Mouse (Mus musculus): ENCODE results near the gene E030018B13Rik.

Gene E030018B13Rik

GRCm38 (mm10) chr7:63894662-63895061 lies 22.0 kb upstream of the E030018B13Rik start:
- ChIA-PET CTCF (no interaction called here), POLR2A (interaction anchor here in 2 of 4 experiments (1.3 to 9.6 kb wide), 5 partner anchors 9 to 154 kb away, joined by 3 to 137 read pairs (median 22); partner anchors contain the start of gene E030018B13Rik (in 1 of the 2))

- CTCF ChIA-PET = interaction anchor here in 1 of 4 experiments (0.7 kb wide), 1 partner anchor 1844 kb away, joined by 11 read pairs; no protein-coding TSS in a partner anchor
These were observed 21.4 kb upstream of the E030018B13Rik start for GRCm38 (mm10) chr7:63895223-63895622.

GRCm38 (mm10) chr7:63896276-63896967 lies 20.2 kb upstream of the E030018B13Rik start:
- ChIA-PET CTCF (interaction anchor here in 3 of 4 experiments (0.6 to 2.1 kb wide), 10 partner anchors 12 to 799 kb away, joined by 3 to 6 read pairs (median 4); no protein-coding TSS in a partner anchor), POLR2A (interaction anchor here in 3 of 4 experiments (0.6 to 9.6 kb wide), 32 partner anchors 8 to 110 kb away, joined by 3 to 137 read pairs (median 6); partner anchors contain the start of gene E030018B13Rik (in 1 of the 3))

More at GRCm38 (mm10) chr7:63895223-63895622, 21.4 kb upstream of the E030018B13Rik start:
- POLR2A ChIA-PET = interaction anchor here in 2 of 4 experiments (0.7 to 9.6 kb wide), 9 partner anchors 7 to 345 kb away, joined by 3 to 137 read pairs (median 17); partner anchors contain the start of gene E030018B13Rik (in 1 of the 2)

GRCm38 (mm10) chr7:63896968-63897468 lies 19.6 kb upstream of the E030018B13Rik start:
- POLR2A ChIA-PET = interaction anchor here in 3 of 4 experiments (0.6 to 9.6 kb wide), 36 partner anchors 9 to 140 kb away, joined by 3 to 137 read pairs (median 6); partner anchors contain the start of gene E030018B13Rik (in 1 of the 3)

GRCm38 (mm10) chr7:63897655-63898054 lies 19.0 kb upstream of the E030018B13Rik start:
- CTCF ChIA-PET = interaction anchor here in 2 of 4 experiments (1.3 to 2.1 kb wide), 4 partner anchors 15 to 146 kb away, joined by 3 to 6 read pairs (median 5); no protein-coding TSS in a partner anchor
- POLR2A ChIA-PET = interaction anchor here in 3 of 4 experiments (0.6 to 9.6 kb wide), 31 partner anchors 8 to 141 kb away, joined by 3 to 137 read pairs (median 6); partner anchors contain the start of gene E030018B13Rik (in 1 of the 3)

More at GRCm38 (mm10) chr7:63896968-63897468, 19.6 kb upstream of the E030018B13Rik start:
- CTCF ChIA-PET = interaction anchor here in 3 of 4 experiments (0.6 to 2.1 kb wide), 9 partner anchors 11 to 800 kb away, joined by 3 to 6 read pairs (median 4); no protein-coding TSS in a partner anchor

GRCm38 (mm10) chr7:63898201-63898600 lies 18.5 kb upstream of the E030018B13Rik start:
- ChIA-PET CTCF (interaction anchor here in 1 of 4 experiments (2.1 kb wide), 1 partner anchor 146 kb away, joined by 6 read pairs; no protein-coding TSS in a partner anchor), POLR2A (interaction anchor here in 3 of 4 experiments (0.6 to 9.6 kb wide), 11 partner anchors 10 to 62 kb away, joined by 3 to 137 read pairs (median 8); partner anchors contain the start of gene E030018B13Rik (in 1 of the 3))

- CTCF ChIA-PET = no interaction called here
These were observed 16.7 kb upstream of the E030018B13Rik start for GRCm38 (mm10) chr7:63899925-63900324.

GRCm38 (mm10) chr7:63900411-63900810 lies 16.2 kb upstream of the E030018B13Rik start:
- POLR2A ChIA-PET = interaction anchor here in 2 of 4 experiments (0.6 to 9.6 kb wide), 16 partner anchors 8 to 79 kb away, joined by 3 to 137 read pairs (median 4); partner anchors contain the start of gene E030018B13Rik (in 1 of the 2)

More at GRCm38 (mm10) chr7:63899925-63900324, 16.7 kb upstream of the E030018B13Rik start:
- POLR2A ChIA-PET = interaction anchor here in 2 of 4 experiments (0.6 to 9.6 kb wide), 16 partner anchors 9 to 62 kb away, joined by 3 to 137 read pairs (median 4); partner anchors contain the start of gene E030018B13Rik (in 1 of the 2)

GRCm38 (mm10) chr7:63901346-63901745 lies 15.3 kb upstream of the E030018B13Rik start:
- CTCF ChIA-PET = no interaction called here
- POLR2A ChIA-PET = interaction anchor here in 3 of 4 experiments (0.5 to 15.1 kb wide), 17 partner anchors 9 to 125 kb away, joined by 3 to 185 read pairs (median 5); partner anchors contain the start of gene E030018B13Rik (in 1 of the 3)

More at GRCm38 (mm10) chr7:63900411-63900810, 16.2 kb upstream of the E030018B13Rik start:
- CTCF ChIA-PET = no interaction called here

GRCm38 (mm10) chr7:63901942-63902341 lies 14.7 kb upstream of the E030018B13Rik start:
- ChIA-PET POLR2A (interaction anchor here in 3 of 4 experiments (0.6 to 15.1 kb wide), 19 partner anchors 9 to 137 kb away, joined by 3 to 185 read pairs (median 5); partner anchors contain the start of gene E030018B13Rik (in 1 of the 3)), CTCF (no interaction called here)

GRCm38 (mm10) chr7:63902604-63903210 lies 13.9 kb upstream of the E030018B13Rik start:
- POLR2A ChIA-PET = interaction anchor here (0.6 to 15.1 kb wide), 25 partner anchors 8 to 347 kb away, joined by 3 to 185 read pairs (median 4); partner anchors contain the start of gene E030018B13Rik (in 1 of the 4)
- CTCF ChIA-PET = no interaction called here

- CTCF ChIA-PET = no interaction called here
These were observed 12.8 kb upstream of the E030018B13Rik start for GRCm38 (mm10) chr7:63903635-63904380.

GRCm38 (mm10) chr7:63905190-63905589 lies 11.5 kb upstream of the E030018B13Rik start:
- ChIA-PET CTCF (no interaction called here), POLR2A (interaction anchor here in 3 of 4 experiments (0.5 to 15.1 kb wide), 25 partner anchors 6 to 289 kb away, joined by 3 to 185 read pairs (median 5); no protein-coding TSS in a partner anchor)

More at GRCm38 (mm10) chr7:63903635-63904380, 12.8 kb upstream of the E030018B13Rik start:
- POLR2A ChIA-PET = interaction anchor here in 3 of 4 experiments (0.7 to 15.1 kb wide), 19 partner anchors 7 to 66 kb away, joined by 3 to 185 read pairs (median 5); partner anchors contain the start of gene E030018B13Rik (in 1 of the 3)

- ChIA-PET CTCF (no interaction called here), POLR2A (interaction anchor here in 3 of 4 experiments (0.5 to 15.1 kb wide), 19 partner anchors 7 to 280 kb away, joined by 3 to 185 read pairs (median 6); no protein-coding TSS in a partner anchor)
These were observed 11.0 kb upstream of the E030018B13Rik start for GRCm38 (mm10) chr7:63905642-63906041.

- ChIA-PET POLR2A (interaction anchor here in 3 of 4 experiments (0.6 to 15.1 kb wide), 27 partner anchors 9 to 484 kb away, joined by 3 to 185 read pairs (median 5); partner anchors contain the start of genes Mcee (in 1 of the 3) and Mphosph10 (in 1 of the 3)), CTCF (interaction anchor here in 3 of 4 experiments (0.5 to 1.2 kb wide), 5 partner anchors 10 to 150 kb away, joined by 3 to 11 read pairs (median 4); no protein-coding TSS in a partner anchor)
These were observed 8.7 kb upstream of the E030018B13Rik start for GRCm38 (mm10) chr7:63907778-63908495.

Measured in embryonic stem cell, embryonic (primary cell).